Mouse (Mus musculus): ENCODE measurements around the gene Ptch2.

DNA sequence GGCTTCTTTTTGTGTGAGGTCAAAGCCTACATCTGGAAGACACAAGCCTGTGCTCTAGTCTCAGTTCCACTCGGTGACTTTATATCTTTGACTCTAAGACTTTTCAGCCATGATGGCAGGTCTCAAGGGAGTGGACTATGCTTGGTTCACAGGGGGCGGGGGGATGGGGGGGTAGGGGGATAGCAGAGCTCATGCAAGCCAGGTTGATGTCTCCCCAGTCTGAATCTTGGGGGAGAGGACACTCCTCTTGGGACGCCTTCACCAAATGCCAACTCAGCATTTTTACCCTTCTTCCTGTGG is 28.3 kb downstream of the Ptch2 start:
- TF ChIP-seq GATA1 (IDR thresholded peaks at IDR 0.05; ENCODE audit: borderline replicate concordance, low read length) (no peak), FLI1 (IDR thresholded peaks at IDR 0.05; ENCODE audit: low read length) (no peak)

Data from megakaryocyte, embryonic 14.5 days (primary cell).